Mouse (Mus musculus): ENCODE results near the gene Smim12.
A peak's percentile ranks its signal among the peaks of the same experiment; 100 is the strongest.

Gene Smim12

DNA sequence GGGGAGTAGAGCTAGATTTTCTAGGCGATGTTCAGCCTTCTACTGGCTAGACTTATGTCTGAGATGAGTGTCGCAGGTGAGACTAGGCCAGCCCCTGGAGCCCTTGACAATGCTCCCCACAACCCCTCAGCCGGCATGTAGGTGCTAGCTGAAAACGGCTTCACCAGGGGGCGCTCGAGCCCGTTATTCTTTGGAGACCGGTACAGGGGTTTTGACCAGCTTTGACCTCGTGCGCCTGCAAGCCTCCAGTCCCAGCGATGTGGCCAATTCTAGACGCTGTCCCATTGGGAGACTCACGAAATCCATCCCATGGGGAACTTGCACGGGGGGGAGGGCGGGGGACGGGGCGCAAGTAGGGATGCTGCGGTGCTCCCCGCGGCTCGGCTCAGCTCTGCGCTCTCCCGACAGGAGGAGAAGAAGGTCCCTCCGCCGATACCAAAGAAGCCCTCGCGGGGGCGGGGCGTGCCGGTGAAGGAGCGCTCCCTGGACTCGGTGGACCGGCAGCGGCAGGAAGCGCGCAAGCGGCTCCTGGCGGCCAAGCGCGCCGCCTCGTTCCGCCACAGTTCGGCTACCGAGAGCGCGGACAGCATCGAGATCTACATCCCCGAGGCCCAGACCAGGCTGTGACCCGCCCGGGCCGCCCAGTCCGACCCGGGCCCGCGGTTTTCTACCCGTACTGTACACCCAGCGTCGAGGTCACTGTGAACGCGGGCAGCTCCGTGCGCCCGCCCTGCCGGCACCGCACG, 7.7 kb upstream of the Smim12 start:
- peak; percentile 77 to 94 for DNase-seq (ENCODE audit: low spot score in 2 of 2)

DNA sequence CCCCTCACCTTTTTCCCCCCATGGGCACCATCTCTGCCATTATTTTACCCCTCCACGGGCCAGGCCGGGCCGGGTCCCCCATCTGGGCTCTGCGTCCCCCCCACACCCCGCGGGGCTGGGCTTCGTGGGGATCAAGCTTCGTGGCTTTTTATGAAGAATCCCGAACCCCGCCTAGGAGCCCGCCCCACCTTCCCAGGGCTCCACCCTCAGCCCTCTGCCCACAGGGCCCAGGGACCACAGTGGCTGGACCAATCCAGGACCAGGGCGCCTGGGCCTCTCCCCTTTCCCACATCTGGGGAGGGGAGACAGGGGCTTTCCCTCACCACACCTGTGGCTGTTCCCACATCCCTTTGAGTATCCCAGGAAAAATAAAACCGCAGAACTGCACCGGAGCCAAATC, 7.0 kb upstream of the Smim12 start:
- DNase-seq (ENCODE audit: low spot score in 2 of 2) = no peak

DNA sequence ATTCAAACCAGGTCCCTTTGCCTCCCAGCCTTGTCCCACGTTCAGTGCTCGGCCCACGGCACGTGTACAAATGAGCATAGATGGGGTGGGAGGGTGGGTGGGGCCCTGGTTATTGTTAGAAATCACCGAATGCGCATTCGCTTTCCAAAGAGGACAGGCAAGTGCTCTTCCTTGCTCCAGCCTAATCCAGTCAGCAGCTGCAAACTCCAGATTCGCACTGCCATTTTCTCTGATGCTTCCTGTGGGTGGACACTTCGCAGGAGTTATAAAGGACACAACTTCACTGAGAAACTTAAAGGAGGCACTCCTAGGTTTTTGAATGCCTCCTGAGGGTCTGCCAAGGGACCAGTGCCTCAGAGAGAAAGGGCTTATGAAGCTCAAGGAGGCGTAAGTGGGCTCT, 6.3 kb upstream of the Smim12 start:
- no peak for DNase-seq (ENCODE audit: low spot score in 2 of 2)

DNA sequence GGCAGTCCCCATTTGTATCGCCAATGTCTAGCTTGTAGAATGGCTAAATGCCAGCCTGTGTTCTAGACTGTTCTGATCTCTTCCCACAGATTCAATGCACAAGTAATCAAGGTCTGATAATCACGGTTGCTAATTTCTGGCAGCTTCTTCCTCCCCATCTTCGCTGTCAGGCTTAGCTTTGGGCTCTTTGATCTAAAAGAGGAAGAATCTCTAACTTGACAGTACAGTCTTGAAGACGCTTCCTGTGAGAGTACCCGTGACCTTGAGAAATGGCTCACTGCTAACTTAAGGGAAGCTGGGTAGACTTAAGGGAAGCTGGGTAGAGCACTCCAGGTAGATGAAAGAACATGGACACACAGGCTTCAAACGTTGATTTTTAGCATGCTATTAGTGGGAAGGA, 888 bp upstream of the Smim12 start:
- DNase-seq (ENCODE audit: low spot score in 2 of 2) = no peak

DNA sequence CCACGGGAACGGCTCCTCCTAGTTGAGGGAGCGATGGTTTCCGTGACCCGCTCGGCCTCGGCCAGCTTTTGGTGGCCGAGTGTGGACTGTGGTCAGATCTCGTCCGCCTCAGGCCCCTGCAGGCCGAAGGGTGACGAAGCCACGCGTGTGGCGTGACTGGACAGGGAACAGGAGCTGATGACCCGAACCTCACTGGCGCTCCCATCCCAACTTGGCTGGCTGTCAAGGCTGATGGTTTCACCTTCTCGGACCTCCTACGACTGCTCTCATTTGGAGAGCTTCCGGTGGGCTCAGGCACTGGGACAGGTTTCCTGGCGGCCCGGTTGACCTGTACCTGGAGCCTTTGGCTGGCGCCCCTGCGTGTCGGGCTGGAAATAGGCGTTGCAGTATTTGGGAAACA, 369 bp downstream of the Smim12 start:
- no peak for DNase-seq (ENCODE audit: low spot score in 2 of 2)

DNA sequence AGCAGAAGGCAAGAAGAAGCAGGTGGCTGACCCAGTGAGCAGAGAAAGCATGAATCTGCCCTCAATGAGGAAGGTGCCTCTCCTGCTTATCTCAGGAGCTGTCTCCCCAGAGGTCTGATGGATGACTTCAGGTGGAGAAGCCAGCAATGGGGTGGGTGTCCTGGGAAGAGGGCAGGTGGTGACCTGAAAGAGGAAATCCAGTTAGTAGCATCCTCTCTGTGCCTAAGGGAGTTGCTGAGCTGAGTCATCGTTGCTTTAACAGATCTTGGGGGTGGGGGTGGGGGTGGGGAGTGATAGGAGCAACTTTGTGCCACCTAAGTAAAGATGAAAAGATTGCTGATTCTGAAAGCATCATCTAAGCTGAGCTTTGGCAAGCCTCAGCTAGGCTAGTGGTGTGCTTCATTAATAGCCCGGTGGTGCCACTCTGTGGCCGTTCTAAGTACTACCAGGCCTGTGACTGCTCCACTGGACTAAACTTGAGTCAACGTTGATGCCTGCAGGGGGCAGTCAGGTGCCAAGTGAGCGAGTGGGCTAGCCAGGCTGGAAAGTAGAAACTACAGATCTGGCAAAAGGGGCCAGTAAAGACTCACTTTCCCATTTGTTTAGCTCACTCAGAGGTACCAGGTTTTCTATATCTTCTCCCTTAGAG, 6.2 kb downstream of the Smim12 start:
- peak; percentile 98 to 99 for DNase-seq (ENCODE audit: low spot score in 2 of 2)

DNA sequence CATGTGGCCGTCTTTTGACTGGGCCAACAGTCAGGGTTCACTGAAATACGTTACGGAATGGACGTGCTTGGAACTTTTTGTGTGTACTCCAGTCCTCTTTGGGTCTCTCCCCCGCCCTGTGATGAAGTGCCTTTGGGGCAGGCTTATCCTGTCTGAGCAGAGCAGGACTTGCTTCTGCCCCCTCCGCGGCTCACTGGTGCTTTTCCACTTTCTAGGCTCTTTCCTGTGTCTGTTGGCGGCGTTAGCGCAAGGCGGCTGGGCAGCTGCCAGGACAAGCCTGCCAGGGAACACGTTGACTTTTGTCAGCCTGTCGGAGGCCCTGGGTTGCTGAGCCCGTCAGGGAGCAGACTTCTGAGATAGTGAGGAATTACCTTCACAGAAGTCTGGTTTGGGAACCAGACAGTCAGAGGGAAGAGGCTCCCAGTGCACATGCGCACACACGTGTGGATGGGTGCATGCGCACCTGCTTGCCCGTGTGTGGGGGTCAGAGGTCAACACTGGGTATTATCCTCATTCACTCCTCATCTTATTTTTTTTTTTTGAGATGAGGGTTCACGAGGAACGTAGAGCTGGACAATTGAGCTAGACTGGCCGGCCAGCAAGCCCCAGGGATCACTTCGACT, 8.5 kb downstream of the Smim12 start:
- DNase-seq (ENCODE audit: low spot score in 2 of 2) = peak in 1 of 2 experiments; percentile 58

DNA sequence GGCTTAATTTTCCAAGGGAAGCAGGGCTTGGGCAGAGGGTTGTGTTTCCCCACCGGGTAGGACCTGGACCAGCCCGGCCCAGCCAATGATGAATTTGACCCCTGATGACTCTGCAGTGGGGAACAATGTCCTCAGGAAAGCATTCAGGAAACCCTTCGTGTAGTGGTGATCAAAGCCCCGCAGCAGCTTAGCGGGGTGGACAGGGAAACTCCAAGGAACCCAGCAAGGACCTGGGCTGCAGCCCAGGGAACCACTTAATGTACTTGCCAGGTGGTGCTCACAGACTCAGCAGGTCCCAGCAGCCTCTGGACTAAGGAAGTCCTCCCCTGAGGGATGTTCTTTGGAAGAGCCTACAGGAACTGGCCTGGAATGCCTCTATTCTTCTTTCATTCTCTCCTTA, 13.2 kb downstream of the Smim12 start:
- DNase-seq (ENCODE audit: low spot score in 2 of 2) = no peak

DNA sequence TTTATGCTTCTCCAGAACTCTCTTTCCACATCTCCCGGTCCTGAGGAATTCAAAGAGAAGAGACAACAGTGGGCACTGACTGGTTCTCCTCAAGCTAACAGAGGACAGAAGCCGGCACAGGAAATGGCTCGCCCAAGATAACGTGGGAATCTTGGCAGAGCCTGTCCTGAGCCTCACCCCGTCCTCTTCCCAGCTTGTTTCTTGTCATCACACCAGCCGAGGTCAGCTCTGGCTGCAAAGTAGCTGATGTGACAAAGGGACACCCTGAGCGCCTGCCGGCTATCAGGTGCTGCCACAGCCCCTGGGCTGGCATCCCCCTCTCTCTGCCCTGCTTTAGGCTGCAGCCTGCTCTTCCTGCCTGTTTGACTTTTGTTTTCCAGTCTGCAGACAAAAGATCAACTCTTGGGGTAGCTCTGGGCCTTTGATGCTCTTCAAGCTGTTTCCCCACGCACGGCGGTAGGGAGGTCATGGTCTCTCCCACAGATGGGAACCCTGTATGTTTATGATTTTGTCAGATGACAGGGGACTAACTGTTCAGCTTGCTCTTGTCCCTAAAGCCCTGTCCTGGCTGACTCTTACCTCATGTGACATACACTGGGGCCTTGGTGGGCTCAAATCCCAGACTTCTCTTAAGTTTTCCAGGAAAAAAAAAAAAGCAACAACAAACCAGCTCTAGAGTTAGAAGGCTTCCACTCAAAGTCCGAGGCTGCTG, 14.8 kb downstream of the Smim12 start:
- DNase-seq (ENCODE audit: low spot score in 2 of 2) = no peak

DNA sequence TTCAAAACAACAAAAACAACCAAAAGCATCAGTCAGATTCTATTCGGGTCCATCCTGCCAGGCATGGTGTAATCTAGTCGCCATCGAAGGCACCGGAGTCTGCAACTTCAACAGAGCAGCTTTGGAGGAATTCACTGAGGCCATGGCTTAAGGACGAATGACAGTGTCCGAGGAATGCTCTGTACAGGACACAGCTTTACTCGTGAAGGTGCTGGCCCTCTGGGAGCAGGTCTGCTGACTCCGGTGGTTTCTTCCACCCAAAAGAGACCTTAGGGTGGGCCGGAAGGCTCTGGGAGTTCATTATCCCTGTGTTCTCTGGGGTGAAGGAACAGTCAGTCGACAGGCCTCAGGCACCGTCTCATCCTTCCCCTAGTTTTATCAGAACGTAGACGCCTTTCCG, 18.0 kb downstream of the Smim12 start:
- DNase-seq (ENCODE audit: low spot score in 2 of 2) = no peak

DNA sequence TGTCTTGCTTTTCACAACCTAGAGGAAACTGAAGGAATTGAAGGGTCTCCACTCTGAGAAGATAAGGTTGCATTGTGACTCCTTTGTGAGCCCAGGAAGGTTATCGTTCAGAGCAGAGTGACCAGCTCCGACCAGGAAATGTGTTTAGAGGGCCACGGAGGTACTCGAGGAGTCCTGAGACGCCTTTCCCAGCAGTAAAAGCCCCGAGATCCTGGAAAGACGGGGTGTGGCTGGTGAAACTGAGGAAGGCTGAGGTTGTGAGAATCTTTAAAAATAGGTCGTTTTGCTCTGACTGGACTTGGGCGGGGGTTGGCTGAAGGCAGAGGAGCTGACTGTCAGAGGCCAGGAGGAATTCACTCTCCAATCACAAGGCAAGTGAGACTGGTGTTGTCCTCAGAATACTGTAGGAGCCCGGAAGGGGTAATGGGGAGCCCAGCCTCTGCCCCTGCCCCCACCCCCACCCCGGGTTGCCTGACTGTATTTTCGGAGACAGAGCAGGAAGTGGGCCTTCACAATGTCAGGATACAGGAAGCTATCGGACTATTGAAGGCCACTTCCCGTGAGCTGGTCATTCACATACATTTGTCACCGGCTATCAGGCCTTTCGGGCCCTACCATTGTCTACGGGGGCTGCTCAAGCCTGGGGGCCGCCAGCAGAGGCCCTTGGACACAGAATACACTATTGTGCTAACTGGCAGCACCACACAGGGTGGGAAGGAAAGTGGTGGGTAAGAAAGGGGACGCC, 20.0 kb downstream of the Smim12 start:
- no peak for DNase-seq (ENCODE audit: low spot score in 2 of 2)

DNA sequence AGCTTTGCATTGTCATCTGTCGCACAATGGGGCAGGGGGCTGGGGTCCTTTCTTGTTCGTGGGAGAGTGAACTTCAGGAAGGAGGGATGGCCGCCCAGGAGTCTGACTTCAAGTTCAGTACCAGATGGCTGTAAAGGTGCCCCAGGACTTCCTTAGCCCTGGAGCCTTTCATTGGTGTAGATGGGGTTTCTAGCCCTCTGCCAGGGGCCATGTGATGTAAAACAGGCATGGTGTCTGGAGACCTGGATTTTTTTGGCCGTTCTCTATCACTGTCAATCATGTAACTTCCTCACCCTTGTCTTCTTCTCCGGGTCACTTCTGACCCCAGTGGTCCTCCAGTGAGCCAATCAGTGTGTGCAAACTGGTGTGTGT, 20.6 kb downstream of the Smim12 start:
- no peak for DNase-seq (ENCODE audit: low spot score in 2 of 2)

DNA sequence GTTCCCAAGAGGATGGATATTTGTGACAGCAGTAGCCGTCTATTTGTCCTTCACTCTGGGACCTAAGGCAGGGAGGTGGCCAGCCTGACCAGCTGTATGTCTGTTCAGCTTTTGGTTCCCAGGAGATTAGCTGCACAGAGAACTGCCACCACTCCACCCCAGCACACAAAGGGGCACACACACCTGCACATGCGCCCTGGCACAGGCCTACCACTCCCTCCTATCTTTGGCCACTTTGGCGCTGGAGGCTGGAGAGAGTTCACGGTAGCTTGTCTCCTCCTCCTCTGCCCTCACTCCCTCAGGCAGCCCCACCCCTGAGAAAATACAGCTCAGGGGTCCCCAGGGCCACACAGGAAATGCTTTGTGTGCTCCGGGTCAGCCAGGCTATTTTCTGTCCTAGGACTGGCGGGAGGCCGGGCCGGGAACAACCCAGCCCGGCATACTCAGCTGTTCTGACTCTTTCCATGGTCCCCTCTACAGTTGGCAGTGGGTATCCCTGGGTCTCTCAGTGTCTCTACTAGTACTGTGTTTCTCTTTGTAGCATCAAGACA, 34.9 kb downstream of the Smim12 start:
- no peak for DNase-seq (ENCODE audit: low spot score in 2 of 2)

DNA sequence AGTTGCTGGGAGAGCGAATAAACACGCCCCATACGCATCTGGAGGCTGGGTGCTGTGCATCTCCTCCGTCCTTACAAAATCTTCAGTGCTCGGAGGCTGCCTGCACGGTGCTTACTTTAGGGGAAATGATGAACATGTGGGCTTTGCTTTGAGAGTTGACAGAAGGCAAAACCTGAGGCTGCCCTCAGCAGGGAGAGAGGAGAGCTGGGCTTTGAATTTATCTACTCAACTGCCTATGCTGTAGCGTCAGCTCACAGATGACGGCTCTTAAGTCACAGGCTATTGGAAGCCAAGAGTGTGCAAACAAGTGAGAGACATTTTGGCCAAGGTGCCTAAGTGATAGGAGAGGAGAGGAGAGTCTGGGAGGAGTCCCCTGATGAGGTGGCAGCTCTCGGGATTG, 35.7 kb downstream of the Smim12 start:
- no peak for DNase-seq (ENCODE audit: low spot score in 2 of 2)

DNA sequence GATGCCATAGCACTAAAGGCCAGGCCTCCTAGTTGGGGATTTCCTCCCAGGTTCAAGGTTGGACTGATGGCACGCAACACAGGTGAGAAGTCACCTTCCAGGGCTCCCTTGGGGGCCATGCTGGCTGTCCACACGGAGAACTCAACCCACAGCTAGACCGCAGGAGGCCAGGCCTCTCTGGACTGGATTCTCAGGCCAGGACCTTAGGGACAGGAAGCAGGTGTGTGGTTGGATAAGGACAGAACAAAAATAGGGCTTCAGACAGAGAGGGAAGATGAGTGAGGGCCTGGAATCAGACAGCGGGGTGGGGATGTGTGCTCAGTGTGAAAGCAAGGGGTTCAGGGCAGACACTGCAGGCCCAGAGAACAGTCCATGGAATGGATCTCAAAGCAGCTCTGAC, 43.3 kb downstream of the Smim12 start:
- no peak for DNase-seq (ENCODE audit: low spot score in 2 of 2)

DNA sequence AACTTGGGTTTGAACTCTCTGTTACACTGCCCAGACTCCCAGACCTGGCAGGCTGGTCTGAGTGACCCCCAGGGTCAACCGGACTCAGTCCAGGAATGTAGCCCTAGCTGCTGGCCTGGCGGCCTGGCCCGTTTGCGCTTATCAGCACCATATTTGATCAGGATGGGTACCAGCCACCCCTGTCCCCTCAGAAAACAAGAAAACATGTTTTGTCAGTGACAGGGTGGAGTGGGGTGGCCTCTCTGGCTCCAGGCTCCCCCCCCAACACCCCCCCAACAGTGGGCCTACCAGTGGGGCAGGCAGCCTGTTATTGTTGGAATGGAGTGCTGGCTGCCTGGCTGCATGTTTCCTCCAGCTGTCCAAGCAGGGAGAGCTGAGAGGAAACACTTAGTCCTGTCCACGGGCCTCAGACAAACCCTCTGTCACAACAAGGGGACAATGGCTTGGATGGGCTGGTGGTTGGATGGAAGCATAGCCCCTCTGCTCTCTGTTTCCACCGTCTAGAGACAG, 45.5 kb downstream of the Smim12 start:
- no peak for DNase-seq (ENCODE audit: low spot score in 2 of 2)

DNA sequence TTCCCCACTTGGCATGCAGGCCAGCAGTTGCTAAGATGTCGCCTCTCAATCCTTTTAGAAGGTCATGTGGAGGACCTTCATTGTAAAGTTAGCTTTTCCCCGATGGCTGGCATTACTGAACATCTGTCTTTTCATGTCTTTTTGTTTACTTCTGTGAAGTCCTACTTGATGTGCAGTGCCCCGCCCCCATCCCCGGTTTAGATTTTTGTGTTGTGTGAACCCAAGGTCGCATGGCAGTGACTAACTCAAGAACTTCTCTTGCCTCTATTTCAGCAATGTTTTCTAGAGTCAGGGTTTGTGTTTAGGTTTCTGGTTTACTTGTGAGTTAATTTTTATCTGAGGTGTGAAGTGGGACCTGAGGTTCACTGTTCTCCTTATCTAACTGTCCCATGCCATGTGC, 49.0 kb downstream of the Smim12 start:
- no peak for DNase-seq (ENCODE audit: low spot score in 2 of 2)

Measured in cerebellum, postnatal 4 days (tissue).